Mouse (Mus musculus): ENCODE data around the gene Strn4. TPM values are rescaled to one million over a fixed set of nuclear protein-coding genes. Genes with fewer than 3 reads are reported as not detected.

The Strn4 gene
- polyA plus RNA-seq, 1 experiment from 2014 or later = 186 TPM

GRCm38 (mm10) chr7:16884334-16884733 is 68.6 kb downstream of the Strn4 start:
- no peak for ATAC-seq
- WGBS = 51% methylated on average over 4 of the region's 4 CpGs
- 0 out of 2 replicates have a peak, but pooled peaks cover 3% of the 10 kb centered on the region for H3K9me3 ChIP-seq

GRCm38 (mm10) chr7:16885271-16885776 is 69.6 kb downstream of the Strn4 start:
- 0 out of 2 replicates have a peak, but pooled peaks cover 3% of the 10 kb centered on the region for H3K9me3 ChIP-seq
- peaks cover 66% of the 10 kb centered on the region for H3K27me3 ChIP-seq
- no peak overlapping the region for H3K27ac ChIP-seq
- peak overlapping the region; percentile 33 for H3K4me2 ChIP-seq (replicated peaks)
- H3K4me1 ChIP-seq (replicated peaks) = peaks cover 7% of the 10 kb centered on the region
- peak overlapping the region; percentile 31 for H3K4me3 ChIP-seq (replicated peaks)
- no peak overlapping the region for H3K9ac ChIP-seq (replicated peaks)
- peaks cover 57% of the 10 kb centered on the region for H3K36me3 ChIP-seq
- 13% methylated on average over 61 of the region's 95 CpGs for WGBS
- peak; percentile 35; the same call in 1 of the 2 replicates for ATAC-seq

More at GRCm38 (mm10) chr7:16884334-16884733, 68.6 kb downstream of the Strn4 start:
- peaks cover 13% of the 10 kb centered on the region for H3K4me1 ChIP-seq (replicated peaks)
- H3K36me3 ChIP-seq = peaks cover 57% of the 10 kb centered on the region
- H3K27ac ChIP-seq = no peak overlapping the region
- no peak overlapping the region for H3K4me3 ChIP-seq (replicated peaks)
- H3K9ac ChIP-seq (replicated peaks) = no peak overlapping the region
- H3K4me2 ChIP-seq (replicated peaks) = no peak overlapping the region
- peaks cover 56% of the 10 kb centered on the region for H3K27me3 ChIP-seq

GRCm38 (mm10) chr7:16885905-16886304 is 70.2 kb downstream of the Strn4 start:
- Histone ChIP-seq H3K27ac (no peak overlapping the region), H3K4me3 (replicated peaks) (peak overlapping the region; percentile 31), H3K4me2 (replicated peaks) (no peak overlapping the region; the same call in 1 of the 2 replicates), H3K4me1 (replicated peaks) (peaks cover 5% of the 10 kb centered on the region), H3K36me3 (peaks cover 57% of the 10 kb centered on the region), H3K9me3 (0 out of 2 replicates have a peak, but pooled peaks cover 3% of the 10 kb centered on the region), H3K9ac (replicated peaks) (no peak overlapping the region), H3K27me3 (peaks cover 69% of the 10 kb centered on the region)
- WGBS = 37% methylated on average over 59 of the region's 59 CpGs
- ATAC-seq = no peak; the same call in 1 of the 2 replicates

Other genes with a start within 250 kb of the Strn4 start
- gene Arhgap35, start 200.9 kb upstream of the Strn4 start, polyA plus RNA-seq (2015; fragmentation: Nextera tagmentation; extraction: Ambion mirVana) = 32.4 and 34.0 TPM in 2 replicates
- not detected in 2 replicates for gene Ceacam15, start 140.2 kb upstream of the Strn4 start, polyA plus RNA-seq (2015; fragmentation: Nextera tagmentation; extraction: Ambion mirVana)
- 0.14 TPM in 1 of 2 replicates, not detected in the other for gene Ceacam9, start 94.0 kb upstream of the Strn4 start, polyA plus RNA-seq (2015; fragmentation: Nextera tagmentation; extraction: Ambion mirVana)
- 360 and 361 TPM in 2 replicates for gene Ap2s1, start 77.5 kb upstream of the Strn4 start, polyA plus RNA-seq (2015; fragmentation: Nextera tagmentation; extraction: Ambion mirVana)
- 13.8 and 14.9 TPM in 2 replicates for gene Slc1a5, start 34.5 kb upstream of the Strn4 start, polyA plus RNA-seq (2015; fragmentation: Nextera tagmentation; extraction: Ambion mirVana)
- 43.9 and 46.1 TPM in 2 replicates for gene Fkrp, start 843 bp downstream of the Strn4 start, polyA plus RNA-seq (2015; fragmentation: Nextera tagmentation; extraction: Ambion mirVana)
- 6.4 and 6.6 TPM in 2 replicates for gene Prkd2, start 27.0 kb downstream of the Strn4 start, polyA plus RNA-seq (2015; fragmentation: Nextera tagmentation; extraction: Ambion mirVana)
- gene Dact3, start 59.4 kb downstream of the Strn4 start, polyA plus RNA-seq (2015; fragmentation: Nextera tagmentation; extraction: Ambion mirVana) = 2.8 and 2.9 TPM in 2 replicates
- gene Gng8, start 75.9 kb downstream of the Strn4 start, polyA plus RNA-seq (2015; fragmentation: Nextera tagmentation; extraction: Ambion mirVana) = 23.4 and 30.8 TPM in 2 replicates
- gene Ptgir, start 90.6 kb downstream of the Strn4 start, polyA plus RNA-seq (2015; fragmentation: Nextera tagmentation; extraction: Ambion mirVana) = 0.41 and 0.54 TPM in 2 replicates
- gene Calm3, start 108.2 kb downstream of the Strn4 start, polyA plus RNA-seq (2015; fragmentation: Nextera tagmentation; extraction: Ambion mirVana) = 297 and 325 TPM in 2 replicates
- 119 and 120 TPM in 2 replicates for gene Pnmal2, start 128.8 kb downstream of the Strn4 start, polyA plus RNA-seq (2015; fragmentation: Nextera tagmentation; extraction: Ambion mirVana)
- 54.7 and 60.8 TPM in 2 replicates for gene Pnmal1, start 143.8 kb downstream of the Strn4 start, polyA plus RNA-seq (2015; fragmentation: Nextera tagmentation; extraction: Ambion mirVana)
- 3.4 and 4.3 TPM in 2 replicates for gene Gm42372, start 167.2 kb downstream of the Strn4 start, polyA plus RNA-seq (2015; fragmentation: Nextera tagmentation; extraction: Ambion mirVana)
- 5.6 and 5.9 TPM in 2 replicates for gene Ccdc8, start 176.8 kb downstream of the Strn4 start, polyA plus RNA-seq (2015; fragmentation: Nextera tagmentation; extraction: Ambion mirVana)
- 108 and 110 TPM in 2 replicates for gene Ppp5c, start 212.0 kb downstream of the Strn4 start, polyA plus RNA-seq (2015; fragmentation: Nextera tagmentation; extraction: Ambion mirVana)
- gene Hif3a, start 246.5 kb downstream of the Strn4 start, polyA plus RNA-seq (2015; fragmentation: Nextera tagmentation; extraction: Ambion mirVana) = 2.0 and 2.4 TPM in 2 replicates